Mouse (Mus musculus): ENCODE results near the gene Spryd3.
"Not testable (repeated sequence)": the region's sequence is repeated elsewhere in the genome, so short reads cannot be mapped to it uniquely, and the experiment has no call there.

Spryd3 gene

GRCm38 (mm10) chr15:102136129-102136758, at the start of gene Spryd3:
TSS of gene Spryd3 (minus strand) at chr15:102136234.
- DNase-seq, result peak; percentile 99

GRCm38 (mm10) chr15:102183076-102183475, 47.0 kb upstream of the Spryd3 start:
- DNase-seq, result no peak

- no peak for DNase-seq
Measured at GRCm38 (mm10) chr15:102179924-102180323, 43.9 kb upstream of the Spryd3 start.

- DNase-seq, result no peak
Measured at GRCm38 (mm10) chr15:102179106-102179505, 43.1 kb upstream of the Spryd3 start.

GRCm38 (mm10) chr15:102178279-102178678, 42.2 kb upstream of the Spryd3 start:
- DNase-seq, result peak; percentile 93 to 94

GRCm38 (mm10) chr15:102177417-102177816, 41.4 kb upstream of the Spryd3 start:
- DNase-seq, result peak in 1 of 2 experiments; percentile 47

- DNase-seq, result no peak
Measured at GRCm38 (mm10) chr15:102176571-102177316, 40.7 kb upstream of the Spryd3 start.

GRCm38 (mm10) chr15:102175736-102176319, 39.8 kb upstream of the Spryd3 start:
- no peak for DNase-seq

- DNase-seq, result no peak
Measured at GRCm38 (mm10) chr15:102173581-102173980, 37.5 kb upstream of the Spryd3 start.

- no peak for DNase-seq
Measured at GRCm38 (mm10) chr15:102169064-102169463, 33.0 kb upstream of the Spryd3 start.

GRCm38 (mm10) chr15:102167620-102168021, 31.6 kb upstream of the Spryd3 start:
- no peak for DNase-seq

- DNase-seq, result no peak
Measured at GRCm38 (mm10) chr15:102165468-102166100, 29.6 kb upstream of the Spryd3 start.

- DNase-seq, result no peak
Measured at GRCm38 (mm10) chr15:102163900-102164693, 28.1 kb upstream of the Spryd3 start.

GRCm38 (mm10) chr15:102160415-102161060, 24.5 kb upstream of the Spryd3 start:
- DNase-seq, result no peak

- DNase-seq, result peak in 1 of 2 experiments; percentile 53
Measured at GRCm38 (mm10) chr15:102156836-102157235, 20.8 kb upstream of the Spryd3 start.

GRCm38 (mm10) chr15:102155006-102155405, 19.0 kb upstream of the Spryd3 start:
- not testable (repeated sequence) for DNase-seq

GRCm38 (mm10) chr15:102152646-102153045, 16.6 kb upstream of the Spryd3 start:
- DNase-seq, result no peak

- DNase-seq, result no peak
Measured at GRCm38 (mm10) chr15:102150301-102151135, 14.5 kb upstream of the Spryd3 start, which contains the start of gene Soat2. TSS of gene Soat2 (plus strand) at chr15:102150526.

- no peak for DNase-seq
Measured at GRCm38 (mm10) chr15:102149561-102149960, 13.5 kb upstream of the Spryd3 start.

- DNase-seq, result no peak
Measured at GRCm38 (mm10) chr15:102147674-102148402, 11.8 kb upstream of the Spryd3 start.

Measured in cerebellum, postnatal 14 days (tissue).